Mouse (Mus musculus): Measurements from ENCODE around the gene Adck1. TPM values are rescaled to one million over a fixed set of nuclear protein-coding genes. Genes with fewer than 3 reads are reported as not detected.
A peak's percentile ranks its signal among the peaks of the same experiment; 100 is the strongest.

Adck1 gene
- total RNA-seq, 2 experiments from 2014 or later: 5.1 to 9.0 TPM

GRCm38 (mm10) chr12:88419912-88420621 is 59.7 kb downstream of the Adck1 start:
- no peak for ATAC-seq (ENCODE audit: poor library complexity, severe bottlenecking)

- ATAC-seq (ENCODE audit: poor library complexity, severe bottlenecking): no peak
These were observed 66.6 kb downstream of the Adck1 start for GRCm38 (mm10) chr12:88426926-88427325.

- peak; percentile 92 for ATAC-seq (ENCODE audit: poor library complexity, severe bottlenecking)
These were observed 68.4 kb downstream of the Adck1 start for GRCm38 (mm10) chr12:88428735-88429134.

DNA sequence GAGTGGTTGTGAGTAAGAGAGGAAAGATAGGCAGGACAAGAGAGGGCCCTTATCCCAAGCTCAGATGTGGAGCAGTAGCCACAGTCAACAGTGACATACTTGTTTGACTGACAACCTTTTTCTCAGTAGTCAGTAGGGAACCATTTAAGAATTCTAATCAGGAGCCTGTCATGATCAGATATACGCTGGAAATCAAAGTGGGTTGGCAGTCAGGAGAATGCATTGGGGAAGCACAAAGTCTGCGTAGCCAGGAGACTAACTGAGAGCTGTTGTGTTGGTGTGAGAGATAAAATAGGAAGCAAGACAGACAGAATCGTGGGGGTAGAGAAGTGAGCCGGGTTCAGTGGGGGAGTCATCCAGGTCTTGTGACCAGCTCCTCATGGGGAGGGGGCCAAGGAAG is 71.9 kb downstream of the Adck1 start:
- ATAC-seq (ENCODE audit: poor library complexity, severe bottlenecking): no peak

GRCm38 (mm10) chr12:88433171-88433570 is 72.8 kb downstream of the Adck1 start:
- no peak for ATAC-seq (ENCODE audit: poor library complexity, severe bottlenecking)

DNA sequence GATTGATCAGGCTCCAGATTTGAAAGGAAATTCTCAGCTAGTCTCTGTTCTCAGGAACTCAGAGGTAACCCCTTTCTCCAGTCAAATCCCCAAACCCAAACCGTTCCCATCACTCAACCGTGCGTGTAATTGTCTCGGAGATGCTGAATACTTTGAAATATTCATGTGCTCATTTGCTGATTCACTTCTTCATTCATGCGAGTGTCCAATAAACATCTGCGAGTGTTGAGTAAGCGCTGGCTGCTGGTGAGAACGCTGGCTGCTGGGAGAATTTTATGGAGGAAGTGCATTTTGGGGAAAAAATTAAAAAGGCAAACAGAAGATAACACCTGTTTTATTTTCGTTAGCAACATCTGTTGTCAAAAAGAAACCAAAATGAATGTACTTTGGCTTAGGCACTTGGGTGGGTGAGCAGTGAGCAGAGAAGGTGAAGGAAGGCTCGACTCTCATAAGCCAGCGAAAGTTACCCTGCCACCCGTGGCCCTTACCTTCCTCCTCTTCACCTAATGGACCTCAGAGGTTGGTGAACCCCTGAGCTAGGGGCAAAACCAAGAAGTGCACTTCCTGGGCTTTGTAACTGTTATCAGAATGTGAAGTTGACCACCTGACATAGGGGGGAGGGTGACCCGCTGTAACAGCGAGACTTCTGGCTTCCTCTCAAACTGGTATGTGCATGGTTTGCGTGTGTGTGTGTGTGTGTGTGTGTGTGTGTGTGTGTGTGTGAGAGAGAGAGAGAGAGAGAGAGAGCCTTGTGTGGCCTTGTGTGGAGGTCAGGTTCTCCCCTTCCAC is 76.8 kb downstream of the Adck1 start:
- peak; percentile 86 for ATAC-seq (ENCODE audit: poor library complexity, severe bottlenecking)

DNA sequence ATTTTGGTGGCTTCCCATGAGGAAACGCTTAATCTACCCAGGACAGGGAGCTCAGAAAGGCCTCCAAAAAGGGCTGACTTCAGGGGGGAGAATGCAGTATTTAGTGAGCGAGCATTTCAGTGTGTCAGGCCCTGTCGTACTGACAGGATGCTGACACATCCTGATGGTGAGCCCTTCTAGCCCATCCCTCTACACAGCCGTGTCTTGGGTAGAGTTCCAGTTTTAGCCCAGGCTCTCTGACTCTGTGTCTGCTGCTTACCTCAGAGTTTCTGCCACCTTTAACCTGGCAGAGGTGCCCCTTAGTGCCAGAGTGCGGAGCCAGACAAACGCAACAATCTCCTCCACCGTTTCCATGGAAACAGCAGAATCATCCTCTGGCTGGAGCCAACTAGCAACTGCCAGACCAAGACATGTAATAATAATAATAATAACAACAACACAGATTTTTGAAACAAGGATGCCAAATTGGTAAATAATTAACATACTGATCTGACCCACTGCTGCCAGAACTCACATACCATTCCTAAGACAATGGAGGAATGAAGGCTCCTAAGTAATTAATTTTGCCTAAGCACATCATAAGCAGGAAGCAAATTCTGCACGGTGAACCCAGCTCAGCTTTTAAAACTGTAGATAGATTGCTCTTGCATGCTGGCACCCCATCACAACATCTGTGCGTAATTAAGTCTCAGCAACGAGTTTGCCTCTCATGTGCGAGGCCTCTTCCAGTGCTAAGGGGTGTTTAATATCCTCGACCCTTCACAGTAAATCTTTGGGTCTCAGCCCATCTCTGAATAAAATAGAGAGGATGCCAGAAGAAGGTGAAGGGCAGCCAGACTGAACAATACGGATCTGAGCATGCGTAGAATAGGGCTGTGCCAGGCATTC is 81.8 kb downstream of the Adck1 start:
- no peak for ATAC-seq (ENCODE audit: poor library complexity, severe bottlenecking)

DNA sequence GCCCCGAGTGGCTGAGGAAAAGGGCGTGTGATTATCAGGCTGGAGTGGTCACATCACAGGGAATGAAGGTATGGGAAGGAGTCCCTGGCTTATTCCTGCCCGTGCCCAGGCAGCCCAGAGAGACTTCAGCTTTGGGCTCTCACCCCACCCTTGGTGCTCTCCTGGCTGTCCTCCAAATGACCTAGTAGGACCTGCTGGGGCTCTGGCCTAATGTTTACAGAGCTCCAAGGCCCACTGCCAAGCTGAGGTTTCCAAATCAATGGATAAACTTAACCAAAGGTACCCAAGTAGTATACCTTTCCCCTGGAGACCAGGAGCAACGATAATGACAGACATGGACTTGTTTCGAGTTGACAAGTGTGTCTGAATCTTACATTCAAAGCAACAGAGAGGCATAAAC is 83.7 kb downstream of the Adck1 start:
- no peak for ATAC-seq (ENCODE audit: poor library complexity, severe bottlenecking)

DNA sequence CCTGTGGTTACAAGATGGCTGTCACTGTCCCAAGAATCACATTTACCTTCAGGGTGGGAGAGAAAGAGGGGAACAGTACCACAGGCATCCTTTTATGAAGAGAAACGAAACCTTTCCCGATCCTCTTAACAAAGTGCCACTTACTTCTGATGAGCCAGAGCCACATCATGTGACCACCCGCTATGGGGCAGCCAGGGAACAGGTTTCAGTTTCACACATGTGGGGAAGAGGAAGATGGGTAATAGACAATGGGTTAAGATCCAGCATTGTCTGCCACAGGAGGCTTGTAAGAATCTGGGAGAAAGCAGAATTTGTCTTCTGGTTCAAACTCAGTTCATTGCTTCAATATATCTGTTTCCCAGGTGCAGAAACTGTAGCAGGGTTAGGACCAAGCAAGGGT is 85.1 kb downstream of the Adck1 start:
- peak; percentile 90 for ATAC-seq (ENCODE audit: poor library complexity, severe bottlenecking)

DNA sequence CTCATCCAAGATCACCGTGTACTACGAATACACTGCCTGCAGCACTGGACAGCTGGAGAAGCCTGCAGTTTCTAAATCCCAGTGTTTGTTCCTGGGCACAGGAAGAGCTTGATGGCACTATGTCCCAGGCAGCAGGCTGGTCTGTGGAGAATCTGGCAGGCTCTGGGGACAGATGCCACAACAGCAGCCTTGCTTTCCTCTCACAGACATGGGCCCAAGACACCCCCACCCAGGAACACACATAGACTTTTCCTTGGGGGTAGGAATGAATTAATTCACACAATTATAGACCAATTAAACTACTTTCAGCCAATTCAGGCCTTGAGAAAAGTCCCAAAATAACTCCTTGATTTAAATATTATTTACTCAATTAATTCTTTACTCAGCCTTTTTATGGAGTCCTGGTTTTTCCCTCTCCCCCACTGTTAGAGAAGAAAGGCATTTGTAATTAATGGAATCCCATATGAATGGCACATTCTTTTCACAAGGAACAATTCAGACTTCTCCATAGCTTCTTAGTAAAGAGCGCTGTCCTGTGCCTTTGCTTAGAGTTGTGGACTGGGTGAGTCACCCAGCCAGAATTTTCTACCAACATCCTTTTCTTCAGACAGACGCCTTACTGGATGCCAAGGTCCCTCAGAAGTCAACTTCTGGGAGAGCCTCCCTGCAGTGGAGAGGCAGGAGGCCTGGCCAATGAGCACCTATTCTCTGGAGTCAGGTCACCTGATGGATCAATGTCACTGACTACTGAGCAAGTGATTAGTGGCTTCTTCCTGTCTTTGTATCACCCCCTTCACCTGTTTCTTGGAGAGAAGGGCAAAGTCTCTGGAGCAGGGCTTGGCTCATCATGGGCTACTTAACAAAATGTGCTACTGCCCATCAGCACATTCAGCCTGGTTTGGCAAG is 90.6 kb downstream of the Adck1 start:
- no peak for ATAC-seq (ENCODE audit: poor library complexity, severe bottlenecking)

DNA sequence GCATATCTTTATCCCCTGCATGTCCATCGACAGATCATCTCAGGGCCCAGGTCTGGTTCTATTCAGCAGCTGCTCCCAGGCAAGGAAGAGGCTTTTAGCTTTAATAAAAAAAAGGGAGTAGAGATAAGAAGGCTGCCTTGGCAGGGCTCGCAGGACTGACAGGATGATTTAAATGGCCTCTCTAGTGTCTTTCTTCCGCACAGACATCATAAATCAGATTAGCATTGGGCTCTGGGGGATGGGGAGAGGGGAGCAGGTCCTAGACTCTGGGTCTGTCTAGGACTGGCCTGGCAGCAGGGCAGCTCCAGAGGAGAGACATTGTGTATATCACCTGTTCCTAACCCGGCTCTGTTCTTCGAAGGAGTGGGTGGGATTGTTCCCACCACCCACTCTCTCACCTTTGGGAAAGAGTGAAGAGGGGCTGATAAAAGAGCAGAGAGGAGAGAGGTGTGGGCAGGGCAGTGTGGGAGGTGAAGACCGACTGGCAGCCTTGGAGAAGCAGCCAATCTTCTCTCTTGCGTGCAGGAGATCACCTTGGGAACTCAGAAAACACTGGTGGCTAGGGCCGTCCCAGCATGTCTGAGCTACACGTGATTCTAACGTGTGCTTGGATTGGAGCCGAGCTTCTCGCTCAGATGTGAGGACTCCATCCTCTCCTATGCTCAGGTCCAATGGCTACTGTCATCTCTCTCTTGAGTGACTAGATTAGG is 94.5 kb downstream of the Adck1 start:
- ATAC-seq (ENCODE audit: poor library complexity, severe bottlenecking): no peak

GRCm38 (mm10) chr12:88457021-88457420 is 96.7 kb downstream of the Adck1 start:
- no peak for ATAC-seq (ENCODE audit: poor library complexity, severe bottlenecking)

DNA sequence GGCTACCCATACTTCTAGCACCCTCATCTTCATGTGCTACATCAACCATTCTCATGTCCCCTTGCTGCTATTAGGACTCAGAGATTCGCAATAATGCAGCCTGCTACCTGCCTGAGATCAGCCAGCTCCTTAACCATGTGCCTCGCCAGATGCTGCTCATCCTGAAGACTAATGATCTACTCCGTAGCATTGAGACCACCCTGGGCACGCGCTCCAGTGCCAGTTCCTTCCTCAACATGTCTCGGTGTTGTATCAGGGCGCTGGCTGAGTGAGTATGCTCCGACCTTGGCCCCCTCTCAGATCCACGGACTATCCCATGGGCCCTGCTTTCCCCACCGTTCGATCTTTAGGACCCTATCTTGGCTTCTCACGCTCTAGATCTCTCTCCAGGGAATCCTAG is 98.6 kb downstream of the Adck1 start:
- no peak for ATAC-seq (ENCODE audit: poor library complexity, severe bottlenecking)

GRCm38 (mm10) chr12:88459461-88459860 is 99.1 kb downstream of the Adck1 start:
- ATAC-seq (ENCODE audit: poor library complexity, severe bottlenecking): no peak

- no peak for ATAC-seq (ENCODE audit: poor library complexity, severe bottlenecking)
These were observed 100.7 kb downstream of the Adck1 start for GRCm38 (mm10) chr12:88461026-88461425.

- no peak for ATAC-seq (ENCODE audit: poor library complexity, severe bottlenecking)
These were observed 103.4 kb downstream of the Adck1 start for GRCm38 (mm10) chr12:88463588-88464290.

DNA sequence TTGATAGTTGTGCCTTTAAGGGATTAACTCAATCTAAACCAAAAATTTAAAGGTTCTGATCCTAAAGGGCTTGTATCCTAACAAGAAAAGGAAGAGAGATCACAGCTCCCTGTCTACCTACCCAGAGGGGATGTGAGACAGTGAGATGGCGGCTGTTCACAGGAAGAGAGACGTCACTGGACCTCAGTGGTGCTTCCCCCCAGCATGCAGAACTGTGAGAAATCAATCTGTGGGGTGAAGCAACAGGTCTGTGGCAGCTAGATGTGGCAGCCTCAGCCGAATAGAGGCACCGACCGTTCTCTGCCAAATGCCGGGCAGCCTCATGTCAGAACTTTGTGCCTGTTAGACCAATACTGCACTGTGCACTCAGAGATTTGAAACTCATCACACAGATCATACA is 106.4 kb downstream of the Adck1 start:
- ATAC-seq (ENCODE audit: poor library complexity, severe bottlenecking): peak; percentile 94

DNA sequence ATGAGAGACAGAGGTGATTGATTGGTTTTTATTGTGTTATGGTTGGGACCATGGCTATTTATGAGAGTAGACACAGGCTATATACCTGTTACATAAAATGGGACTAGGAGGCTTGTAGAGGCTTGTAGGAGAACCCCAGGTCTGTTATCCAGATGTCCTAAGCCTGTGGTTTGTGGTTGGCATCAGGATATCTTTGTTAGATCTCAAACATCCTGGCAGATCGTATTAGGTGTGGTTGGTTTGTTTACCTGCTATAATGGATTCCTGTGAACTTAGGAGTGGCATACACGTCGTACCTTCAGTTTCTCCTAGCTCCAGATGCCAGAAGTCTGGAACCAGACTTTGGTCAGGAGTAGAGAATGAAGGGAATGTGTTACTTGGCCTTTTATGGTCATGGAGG is 106.9 kb downstream of the Adck1 start:
- peak; percentile 3; the same call in 1 of the 2 replicates for ATAC-seq (ENCODE audit: poor library complexity, severe bottlenecking)

- no peak for ATAC-seq (ENCODE audit: poor library complexity, severe bottlenecking)
These were observed 107.6 kb downstream of the Adck1 start for GRCm38 (mm10) chr12:88467935-88468465.

All from megakaryocyte, adult 5-6 weeks (primary cell).